Mouse (Mus musculus): ENCODE results near the gene Hyal1. TPM values are rescaled to one million over a fixed set of nuclear protein-coding genes. Genes with fewer than 3 reads are reported as not detected.

Hyal1 gene
- total and polyA plus RNA-seq, 2 experiments from 2014 or later: 6.0 to 21.3 TPM

- H3K4me1 ChIP-seq (ENCODE audit: control insufficient read depth, insufficient read depth): peaks cover 27% of the 10 kb centered on the region
- H3K9me3 ChIP-seq (replicated peaks; ENCODE audit: control insufficient read depth, low read length): no peaks in the 10 kb centered on the region
- ATAC-seq (ENCODE audit: insufficient read depth, low read depth) (peak; percentile 19), DNase-seq (ENCODE audit: low spot score) (peak; percentile 52)
- H3K27me3 ChIP-seq (ENCODE audit: control insufficient read depth, insufficient read depth, low read length): no peaks in the 10 kb centered on the region
- TF ChIP-seq EP300 (IDR thresholded peaks at IDR 0.05; ENCODE audit: low read depth) (no peak), CTCF (IDR thresholded peaks at IDR 0.05; ENCODE audit: low read depth) (no peak)
- 2% methylated on average over 33 of the region's 33 CpGs for WGBS
- H3K27ac ChIP-seq (ENCODE audit: low read depth): peak overlapping the region; percentile 63
- H3K4me2 ChIP-seq (ENCODE audit: low read depth, low read length): peak overlapping the region; percentile 70
- H3K4me3 ChIP-seq (ENCODE audit: low read depth, low read length): peak overlapping the region; percentile 68
- H3K9ac ChIP-seq (replicated peaks; ENCODE audit: low read depth, low read length): peak overlapping the region; percentile 61
- peaks cover 40% of the 10 kb centered on the region for H3K36me3 ChIP-seq (replicated peaks; ENCODE audit: control insufficient read depth, insufficient read depth, low read length)
These were observed 11.3 kb downstream of the Hyal1 start for GRCm38 (mm10) chr9:107587833-107588639.

- Histone ChIP-seq H3K27me3 (ENCODE audit: control insufficient read depth, insufficient read depth, low read length) (no peaks in the 10 kb centered on the region), H3K4me3 (ENCODE audit: low read depth, low read length) (no peak overlapping the region), H3K9me3 (replicated peaks; ENCODE audit: control insufficient read depth, low read length) (no peaks in the 10 kb centered on the region), H3K9ac (replicated peaks; ENCODE audit: low read depth, low read length) (no peak overlapping the region; the same call in 1 of the 2 replicates), H3K4me1 (ENCODE audit: control insufficient read depth, insufficient read depth) (peaks cover 39% of the 10 kb centered on the region), H3K36me3 (replicated peaks; ENCODE audit: control insufficient read depth, insufficient read depth, low read length) (peaks cover 46% of the 10 kb centered on the region), H3K27ac (ENCODE audit: low read depth) (peak overlapping the region; percentile 54), H3K4me2 (ENCODE audit: low read depth, low read length) (no peak overlapping the region)
- TF ChIP-seq CTCF (IDR thresholded peaks at IDR 0.05; ENCODE audit: low read depth): no peak
- no peak for TF ChIP-seq EP300 (IDR thresholded peaks at IDR 0.05; ENCODE audit: low read depth)
- peak; percentile 62 for DNase-seq (ENCODE audit: low spot score)
- WGBS: 54% methylated on average over 25 of the region's 25 CpGs
- ATAC-seq (ENCODE audit: insufficient read depth, low read depth): no peak
These were observed 13.5 kb downstream of the Hyal1 start for GRCm38 (mm10) chr9:107590058-107590772.

- Histone ChIP-seq H3K27me3 (ENCODE audit: control insufficient read depth, insufficient read depth, low read length) (no peaks in the 10 kb centered on the region), H3K4me2 (ENCODE audit: low read depth, low read length) (no peak overlapping the region), H3K36me3 (replicated peaks; ENCODE audit: control insufficient read depth, insufficient read depth, low read length) (peaks cover 46% of the 10 kb centered on the region), H3K4me1 (ENCODE audit: control insufficient read depth, insufficient read depth) (peaks cover 41% of the 10 kb centered on the region), H3K27ac (ENCODE audit: low read depth) (peak overlapping the region; percentile 54), H3K9me3 (replicated peaks; ENCODE audit: control insufficient read depth, low read length) (no peaks in the 10 kb centered on the region), H3K9ac (replicated peaks; ENCODE audit: low read depth, low read length) (no peak overlapping the region), H3K4me3 (ENCODE audit: low read depth, low read length) (no peak overlapping the region)
- TF ChIP-seq EP300 (IDR thresholded peaks at IDR 0.05; ENCODE audit: low read depth) (no peak), CTCF (IDR thresholded peaks at IDR 0.05; ENCODE audit: low read depth) (no peak)
- ATAC-seq (ENCODE audit: insufficient read depth, low read depth) (no peak), DNase-seq (ENCODE audit: low spot score) (no peak)
- 85% methylated on average over 6 of the region's 6 CpGs for WGBS
These were observed 14.0 kb downstream of the Hyal1 start for GRCm38 (mm10) chr9:107590773-107591060.

- no peaks in the 10 kb centered on the region for H3K27me3 ChIP-seq (ENCODE audit: control insufficient read depth, insufficient read depth, low read length)
- peak overlapping the region; percentile 77 for H3K27ac ChIP-seq (ENCODE audit: low read depth)
- H3K9ac ChIP-seq (replicated peaks; ENCODE audit: low read depth, low read length): no peak overlapping the region; the same call in 1 of the 2 replicates
- ATAC-seq (ENCODE audit: insufficient read depth, low read depth) (peak; percentile 49), DNase-seq (ENCODE audit: low spot score) (peak; percentile 79)
- no peak overlapping the region for H3K4me3 ChIP-seq (ENCODE audit: low read depth, low read length)
- peaks cover 51% of the 10 kb centered on the region for H3K4me1 ChIP-seq (ENCODE audit: control insufficient read depth, insufficient read depth)
- WGBS: 72% methylated on average over 11 of the region's 11 CpGs
- H3K4me2 ChIP-seq (ENCODE audit: low read depth, low read length): no peak overlapping the region
- H3K36me3 ChIP-seq (replicated peaks; ENCODE audit: control insufficient read depth, insufficient read depth, low read length): peaks cover 46% of the 10 kb centered on the region
- TF ChIP-seq EP300 (IDR thresholded peaks at IDR 0.05; ENCODE audit: low read depth): 0 out of 2 replicates have a peak, but pooled peaks have one; percentile 36
- TF ChIP-seq CTCF (IDR thresholded peaks at IDR 0.05; ENCODE audit: low read depth): no peak
- no peaks in the 10 kb centered on the region for H3K9me3 ChIP-seq (replicated peaks; ENCODE audit: control insufficient read depth, low read length)
These were observed 16.6 kb downstream of the Hyal1 start for GRCm38 (mm10) chr9:107593101-107593976.

Data from heart, postnatal 0 days (tissue).